Mouse (Mus musculus): ENCODE measurements at regions not wholly inside any gene's neighbourhood (a gene's known extent, or its start where the extent isn't known, plus 50 kb on each side); places are given as distances from the start of the nearest gene placed in this dataset.

DNA sequence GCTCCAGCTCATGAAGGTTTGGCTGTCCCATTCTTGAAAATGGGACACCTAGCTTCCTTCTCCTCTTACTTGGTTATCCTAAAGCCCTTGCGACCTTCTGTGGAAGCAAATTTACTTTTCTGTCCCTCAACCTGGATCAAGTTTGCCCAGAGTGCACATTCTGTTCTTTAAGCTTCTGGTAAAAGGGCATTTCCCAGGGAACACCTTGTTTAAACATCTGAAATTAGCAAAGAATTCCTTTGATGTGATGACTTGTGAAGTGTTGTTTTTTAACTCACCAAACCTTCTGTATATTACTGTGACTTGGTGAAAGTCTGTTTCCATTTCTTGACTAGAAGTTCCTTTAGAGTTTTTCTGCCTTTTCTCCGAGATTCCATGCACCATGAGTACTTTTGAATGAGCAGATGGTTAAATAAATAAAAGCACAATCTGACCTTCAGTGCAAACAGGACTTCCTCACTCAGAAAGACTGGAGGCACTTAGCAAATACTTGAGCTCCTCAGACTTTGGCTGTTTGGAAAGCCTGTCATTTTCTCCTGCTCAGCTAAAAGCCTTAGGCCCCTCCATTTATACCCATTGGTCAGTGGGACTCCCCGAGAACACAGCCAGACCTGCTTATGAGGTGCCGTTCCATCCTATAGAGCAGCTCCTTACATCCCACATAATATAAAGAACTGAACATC lies 69.3 kb upstream of the Rprm start:
- Histone ChIP-seq H3K36me3 (no peaks in the 10 kb centered on the region), H3K9ac (no peak overlapping the region), H3K27ac (no peak overlapping the region), H3K4me3 (replicated peaks) (no peak overlapping the region), H3K27me3 (replicated peaks) (no peaks in the 10 kb centered on the region), H3K4me1 (no peaks in the 10 kb centered on the region), H3K9me3 (no peaks in the 10 kb centered on the region), H3K4me2 (no peak overlapping the region)
- no peak for ATAC-seq (ENCODE audit: insufficient read depth, low FRiP score, low read depth)
- WGBS = 47% methylated on average over 4 of the region's 4 CpGs

DNA sequence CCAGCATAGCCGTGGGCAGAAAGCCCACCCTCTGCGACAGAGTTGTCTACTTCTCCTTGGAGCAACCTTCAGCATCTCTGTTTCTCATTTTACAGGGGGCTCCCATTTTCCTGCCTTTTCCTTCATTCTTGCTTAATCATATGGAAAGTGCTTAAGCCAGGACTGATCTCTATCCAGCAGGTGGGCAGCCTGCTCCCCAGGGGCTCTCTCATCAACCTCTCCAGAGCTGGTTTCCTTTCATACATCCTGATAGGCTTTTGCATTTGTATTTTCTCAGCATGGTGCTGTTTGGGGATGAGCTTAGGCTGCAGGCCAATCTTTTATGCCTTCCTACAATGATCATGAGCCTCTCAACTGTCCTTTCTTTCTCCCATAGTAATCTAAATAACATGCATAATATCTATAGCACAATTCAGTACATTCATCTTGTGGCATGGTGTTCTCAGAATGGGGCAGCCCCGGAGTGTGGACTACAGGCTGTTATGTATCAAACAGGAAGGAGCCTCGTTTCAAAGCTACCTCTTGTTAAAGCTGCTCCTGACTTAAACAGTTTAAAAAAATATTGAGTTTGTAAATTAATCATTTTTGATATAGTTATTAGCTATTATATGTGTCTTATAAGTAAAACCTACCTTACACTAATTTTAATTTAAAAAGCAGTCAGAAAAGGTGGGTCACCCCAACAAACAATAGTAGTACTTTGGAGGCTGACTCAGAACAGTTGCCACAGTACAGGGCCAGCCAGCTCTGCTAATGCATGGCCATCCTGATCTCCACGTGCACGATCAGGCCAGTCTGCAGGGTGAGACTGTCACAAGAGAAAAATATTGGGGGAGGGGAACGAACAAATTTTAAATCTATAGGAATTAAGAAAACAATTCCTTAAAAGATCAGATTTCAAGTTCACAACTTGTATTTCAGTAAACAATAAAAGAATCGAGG lies 73.6 kb upstream of the Rprm start:
- Histone ChIP-seq H3K27ac (no peak overlapping the region), H3K4me3 (replicated peaks) (no peak overlapping the region), H3K4me2 (no peak overlapping the region), H3K27me3 (replicated peaks) (no peaks in the 10 kb centered on the region), H3K4me1 (no peaks in the 10 kb centered on the region), H3K36me3 (no peaks in the 10 kb centered on the region), H3K9ac (no peak overlapping the region), H3K9me3 (no peaks in the 10 kb centered on the region)
- 55% methylated on average over 8 of the region's 8 CpGs for WGBS
- no peak for ATAC-seq (ENCODE audit: insufficient read depth, low FRiP score, low read depth)

DNA sequence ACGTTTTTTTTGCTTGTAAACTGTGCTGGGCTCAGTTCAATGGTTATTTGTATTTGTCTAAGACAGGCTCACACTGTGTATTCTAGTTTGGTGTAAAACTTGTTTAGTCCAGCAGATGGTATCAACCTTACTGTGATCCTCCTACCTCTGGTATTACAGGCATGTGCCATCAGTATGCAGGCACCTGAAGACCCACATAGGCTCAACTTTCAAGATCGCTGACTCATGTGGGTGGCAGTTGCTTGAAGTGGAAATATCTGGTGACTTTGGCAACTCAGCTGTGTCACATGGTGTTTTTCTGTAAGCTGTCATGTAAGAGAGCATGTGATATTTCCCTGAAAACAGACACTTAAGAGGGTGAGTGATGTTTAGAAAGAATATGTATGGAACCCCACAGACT lies 92.2 kb upstream of the Rprm start:
- ATAC-seq (ENCODE audit: insufficient read depth, low FRiP score, low read depth) = no peak

DNA sequence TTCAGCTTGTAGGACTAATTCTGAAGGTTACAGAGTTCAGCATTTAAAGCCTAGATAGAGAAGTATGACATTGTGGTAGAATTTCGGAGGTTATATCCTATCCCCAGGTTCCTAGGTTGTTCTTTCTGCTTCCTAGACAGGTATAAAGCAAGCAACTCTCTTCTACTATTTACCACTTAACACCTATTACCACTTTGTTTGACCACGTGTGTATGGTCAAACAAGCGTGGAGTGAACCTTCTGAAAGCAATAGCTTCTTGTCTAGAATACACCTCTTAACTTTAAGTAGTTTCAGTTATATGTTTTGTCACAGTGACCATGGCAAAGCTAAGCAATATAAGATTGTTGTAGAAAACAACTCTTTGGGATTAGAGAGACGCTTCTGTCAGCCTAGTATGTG lies 105.5 kb upstream of the Rprm start:
- Histone ChIP-seq H3K9ac (no peak overlapping the region), H3K4me3 (replicated peaks) (no peak overlapping the region), H3K36me3 (no peaks in the 10 kb centered on the region), H3K4me1 (no peaks in the 10 kb centered on the region), H3K27ac (no peak overlapping the region), H3K27me3 (replicated peaks) (no peaks in the 10 kb centered on the region), H3K4me2 (no peak overlapping the region), H3K9me3 (no peaks in the 10 kb centered on the region)
- 74% methylated on average over 4 of the region's 4 CpGs for WGBS
- ATAC-seq (ENCODE audit: insufficient read depth, low FRiP score, low read depth) = no peak

More for the DNA sequence above, 92.2 kb upstream of the Rprm start:
- 64% methylated on average over 2 of the region's 2 CpGs for WGBS
- Histone ChIP-seq H3K9me3 (no peaks in the 10 kb centered on the region), H3K4me3 (replicated peaks) (no peak overlapping the region), H3K27ac (no peak overlapping the region), H3K27me3 (replicated peaks) (no peaks in the 10 kb centered on the region), H3K4me2 (no peak overlapping the region), H3K36me3 (no peaks in the 10 kb centered on the region), H3K9ac (no peak overlapping the region), H3K4me1 (no peaks in the 10 kb centered on the region)

DNA sequence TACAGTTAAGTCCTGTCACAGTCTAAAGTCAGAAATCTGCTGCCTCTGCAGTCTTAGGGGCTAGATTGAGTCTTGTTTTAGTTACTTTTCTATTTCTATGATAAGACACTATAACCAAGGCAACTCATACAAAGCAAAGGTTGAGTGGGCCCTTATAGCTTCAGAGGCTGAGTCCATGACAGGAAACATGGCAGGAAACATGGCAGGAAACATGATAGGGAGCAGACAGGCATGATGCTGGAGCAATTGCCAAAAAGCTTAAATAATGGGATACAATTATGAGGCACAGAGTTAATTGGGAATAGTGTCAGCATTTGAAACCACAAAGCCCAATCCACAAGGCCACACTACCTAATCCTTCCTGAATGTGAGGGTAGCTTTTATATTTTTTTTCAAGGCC lies 113.0 kb upstream of the Rprm start:
- Histone ChIP-seq H3K9me3 (no peaks in the 10 kb centered on the region), H3K27ac (no peak overlapping the region), H3K27me3 (replicated peaks) (no peaks in the 10 kb centered on the region), H3K36me3 (no peaks in the 10 kb centered on the region), H3K9ac (no peak overlapping the region), H3K4me2 (no peak overlapping the region), H3K4me1 (no peaks in the 10 kb centered on the region), H3K4me3 (replicated peaks) (no peak overlapping the region)
- no peak for ATAC-seq (ENCODE audit: insufficient read depth, low FRiP score, low read depth)

DNA sequence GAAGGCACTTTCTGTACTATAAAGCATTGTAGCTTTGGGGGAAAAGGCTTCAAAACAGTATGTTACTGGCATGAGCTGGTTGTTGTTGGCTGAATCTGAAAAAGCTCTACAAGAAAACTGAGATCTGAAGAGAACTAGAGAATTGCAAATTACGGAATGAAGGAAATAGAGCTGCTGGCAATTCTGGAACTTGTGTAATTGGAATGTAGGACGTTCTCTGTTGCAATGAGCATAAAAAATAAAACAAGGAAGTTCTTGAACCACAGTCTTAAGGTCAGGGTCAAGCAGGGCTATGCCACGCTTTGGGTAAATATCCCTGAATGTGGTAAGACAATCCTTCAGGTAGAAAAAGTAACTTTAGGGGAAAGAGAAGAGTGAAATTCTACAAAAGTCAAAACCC lies 130.2 kb upstream of the Rprm start:
- Histone ChIP-seq H3K9me3 (no peaks in the 10 kb centered on the region), H3K4me3 (replicated peaks) (no peak overlapping the region), H3K36me3 (no peaks in the 10 kb centered on the region), H3K27ac (no peak overlapping the region), H3K4me2 (no peak overlapping the region), H3K27me3 (replicated peaks) (no peaks in the 10 kb centered on the region), H3K4me1 (no peaks in the 10 kb centered on the region), H3K9ac (no peak overlapping the region)
- WGBS = 76% methylated on average over 3 of the region's 3 CpGs
- no peak for ATAC-seq (ENCODE audit: insufficient read depth, low FRiP score, low read depth)

DNA sequence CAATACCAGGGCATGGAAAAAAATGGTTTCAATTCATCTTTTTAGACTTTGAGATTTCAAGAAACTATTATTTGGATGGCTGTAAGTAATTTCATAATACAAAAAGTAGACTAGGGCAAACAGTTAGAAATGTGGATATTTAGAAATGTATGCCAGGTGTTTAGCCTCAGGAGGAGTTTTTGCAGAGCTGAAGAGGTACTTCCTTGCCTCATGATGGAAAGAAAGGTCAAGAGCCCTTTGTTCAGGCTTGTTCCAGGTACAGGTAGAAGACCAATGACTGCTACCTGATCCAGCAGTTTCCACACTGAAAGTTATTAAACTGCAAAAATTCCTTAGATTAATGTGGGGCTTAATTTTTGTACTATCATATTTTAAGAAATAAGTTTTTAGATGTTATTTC lies 143.3 kb upstream of the Rprm start:
- no peak for ATAC-seq (ENCODE audit: insufficient read depth, low FRiP score, low read depth)
- H3K27me3 ChIP-seq (replicated peaks) = no peaks in the 10 kb centered on the region
- H3K4me3 ChIP-seq (replicated peaks) = no peak overlapping the region
- no peaks in the 10 kb centered on the region for H3K9me3 ChIP-seq
- H3K4me2 ChIP-seq = no peak overlapping the region
- no peak overlapping the region for H3K9ac ChIP-seq
- H3K36me3 ChIP-seq = no peaks in the 10 kb centered on the region
- H3K27ac ChIP-seq = no peak overlapping the region
- H3K4me1 ChIP-seq = no peaks in the 10 kb centered on the region

DNA sequence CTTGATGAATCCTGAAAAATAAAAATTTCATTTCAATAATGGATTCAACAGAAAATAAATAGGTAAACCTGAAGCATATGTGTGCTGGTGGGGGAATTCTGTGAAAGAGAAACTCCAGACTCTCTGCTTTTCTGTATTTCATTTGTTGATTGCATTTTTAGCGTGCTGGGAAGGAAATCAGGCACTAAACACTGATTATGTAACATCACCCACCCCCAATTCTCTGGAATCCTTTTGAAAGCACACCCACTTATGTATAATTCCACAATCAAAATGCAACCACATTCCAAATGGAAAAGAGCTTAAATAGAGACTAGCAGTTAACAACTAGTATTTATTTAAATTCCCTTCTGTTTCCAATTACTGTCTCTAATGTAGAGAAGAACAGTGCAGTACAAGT lies 143.7 kb upstream of the Rprm start:
- Histone ChIP-seq H3K4me1 (no peaks in the 10 kb centered on the region), H3K4me2 (no peak overlapping the region), H3K27me3 (replicated peaks) (no peaks in the 10 kb centered on the region), H3K27ac (no peak overlapping the region), H3K9me3 (no peaks in the 10 kb centered on the region), H3K9ac (no peak overlapping the region), H3K36me3 (no peaks in the 10 kb centered on the region), H3K4me3 (replicated peaks) (no peak overlapping the region)
- ATAC-seq (ENCODE audit: insufficient read depth, low FRiP score, low read depth) = no peak
- 61% methylated on average over 1 of the region's 1 CpGs for WGBS

DNA sequence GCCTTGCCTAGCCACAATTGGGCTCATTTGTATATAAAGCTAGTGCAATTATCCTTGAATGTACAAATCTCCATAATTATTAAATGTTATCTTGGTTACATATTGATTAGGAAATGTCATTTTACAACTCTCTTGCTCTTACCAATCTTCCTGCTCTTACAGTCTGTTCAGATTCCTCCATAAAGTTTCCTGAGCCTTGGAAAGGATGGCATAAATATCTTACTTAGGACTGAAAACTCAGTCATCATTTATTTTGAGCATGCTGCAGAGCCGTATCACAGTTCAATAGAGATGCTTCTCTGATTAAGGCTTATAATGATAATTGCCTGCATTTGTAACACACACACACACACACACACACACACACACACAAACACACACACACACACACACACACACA lies 151.4 kb upstream of the Rprm start:
- no peaks in the 10 kb centered on the region for H3K9me3 ChIP-seq
- no peak for ATAC-seq (ENCODE audit: insufficient read depth, low FRiP score, low read depth)
- 73% methylated on average over 1 of the region's 1 CpGs for WGBS

DNA sequence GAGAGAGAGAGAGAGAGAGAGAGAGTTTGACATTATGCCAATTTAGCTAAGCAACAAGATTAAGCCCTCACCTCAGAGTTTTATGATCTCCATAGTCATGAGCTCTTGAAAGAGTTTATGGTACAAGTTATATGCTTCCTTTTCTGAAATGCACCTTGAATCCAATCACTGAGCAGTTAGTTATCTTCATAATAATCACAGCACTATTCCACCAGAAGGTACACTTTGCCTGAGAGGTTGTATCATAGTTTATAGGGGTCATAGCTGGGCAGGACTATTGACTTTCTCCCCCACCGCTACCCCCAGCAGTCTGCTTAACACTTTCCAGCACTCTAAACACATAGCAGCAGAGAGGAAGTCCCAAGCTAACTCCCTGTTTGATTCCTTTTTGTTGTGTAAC lies 151.8 kb upstream of the Rprm start:
- Histone ChIP-seq H3K27me3 (replicated peaks) (no peaks in the 10 kb centered on the region), H3K27ac (no peak overlapping the region), H3K9ac (no peak overlapping the region), H3K4me2 (no peak overlapping the region), H3K4me3 (replicated peaks) (no peak overlapping the region), H3K4me1 (no peaks in the 10 kb centered on the region), H3K36me3 (no peaks in the 10 kb centered on the region), H3K9me3 (no peaks in the 10 kb centered on the region)
- WGBS = 61% methylated on average over 1 of the region's 1 CpGs
- ATAC-seq (ENCODE audit: insufficient read depth, low FRiP score, low read depth) = peak; percentile 18; the same call in 1 of the 2 replicates

More for the DNA sequence above, 151.4 kb upstream of the Rprm start:
- Histone ChIP-seq H3K27me3 (replicated peaks) (no peaks in the 10 kb centered on the region), H3K4me3 (replicated peaks) (no peak overlapping the region), H3K27ac (no peak overlapping the region), H3K9ac (no peak overlapping the region), H3K4me1 (no peaks in the 10 kb centered on the region), H3K4me2 (no peak overlapping the region), H3K36me3 (no peaks in the 10 kb centered on the region)

DNA sequence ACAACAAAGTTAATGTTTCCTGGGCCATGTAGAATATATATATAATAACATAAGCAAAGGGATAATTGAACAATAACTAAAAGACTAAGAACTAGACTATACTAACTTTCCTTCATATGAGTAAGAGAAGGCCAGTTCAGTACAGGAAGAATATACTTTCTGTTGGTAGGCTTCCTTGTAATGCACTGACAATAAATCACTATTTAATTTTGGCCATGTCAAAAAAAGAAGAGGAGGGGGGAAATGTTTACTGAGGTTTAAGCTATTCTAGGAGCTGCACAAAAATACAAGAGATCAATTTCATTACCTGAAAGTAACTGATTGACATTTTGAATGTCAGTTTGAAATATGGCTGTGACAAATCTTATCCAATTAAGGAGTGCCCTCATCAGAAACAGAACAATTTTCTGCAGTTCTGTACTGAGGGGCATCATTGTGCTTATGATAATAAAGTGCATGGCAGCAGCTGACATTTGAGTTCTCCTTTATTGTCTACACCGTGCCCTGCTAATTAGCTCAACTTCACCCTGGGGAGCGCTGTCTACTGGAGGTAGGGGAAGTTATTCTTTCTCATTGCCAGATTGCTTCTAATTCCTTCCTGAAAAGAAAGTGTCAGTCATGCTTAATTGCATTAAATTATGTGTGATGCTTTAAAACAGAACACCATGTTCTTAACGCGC lies 171.2 kb upstream of the Galnt13 start:
- Histone ChIP-seq H3K27me3 (replicated peaks) (no peaks in the 10 kb centered on the region), H3K9ac (no peak overlapping the region), H3K27ac (no peak overlapping the region), H3K4me2 (no peak overlapping the region), H3K9me3 (no peaks in the 10 kb centered on the region), H3K36me3 (no peaks in the 10 kb centered on the region), H3K4me3 (replicated peaks) (no peak overlapping the region), H3K4me1 (no peaks in the 10 kb centered on the region)
- WGBS = 84% methylated on average over 4 of the region's 4 CpGs
- no peak for ATAC-seq (ENCODE audit: insufficient read depth, low FRiP score, low read depth)

DNA sequence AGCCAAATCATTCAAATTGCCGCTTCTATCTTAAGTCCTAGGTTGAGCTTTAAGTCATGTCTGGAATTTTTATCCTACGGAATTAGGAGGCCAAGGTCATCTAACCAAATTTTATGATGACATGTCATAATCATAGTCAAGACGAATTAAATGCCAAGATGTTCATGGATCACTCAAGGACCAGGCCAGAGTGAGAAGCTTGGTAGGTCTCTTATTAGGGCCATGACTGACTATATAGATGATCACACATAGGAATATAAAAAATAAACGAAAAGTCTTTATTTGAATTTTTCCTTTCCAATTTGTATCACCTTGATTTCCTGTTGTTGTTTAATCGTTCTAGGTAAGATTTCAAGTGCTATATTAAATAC lies 170.7 kb upstream of the Galnt13 start:
- Histone ChIP-seq H3K9me3 (no peaks in the 10 kb centered on the region), H3K9ac (no peak overlapping the region), H3K27ac (no peak overlapping the region), H3K4me2 (no peak overlapping the region), H3K27me3 (replicated peaks) (no peaks in the 10 kb centered on the region), H3K36me3 (no peaks in the 10 kb centered on the region), H3K4me1 (no peaks in the 10 kb centered on the region), H3K4me3 (replicated peaks) (no peak overlapping the region)
- no peak for ATAC-seq (ENCODE audit: insufficient read depth, low FRiP score, low read depth)
- WGBS = 83% methylated on average over 5 of the region's 5 CpGs

All from stomach, embryonic 15.5 days (tissue).